Mouse (Mus musculus) induced T-regulatory cell, adult 2 months (primary cell): ENCODE measurements around the gene Mindy1.

ENCODE experiments used
- DNase-seq: peaks from one replicate; pipeline ENCODE4 v3.0.0-alpha.2; 2012; ENCODE audit warnings: low read depth

The Mindy1 gene

DNA sequence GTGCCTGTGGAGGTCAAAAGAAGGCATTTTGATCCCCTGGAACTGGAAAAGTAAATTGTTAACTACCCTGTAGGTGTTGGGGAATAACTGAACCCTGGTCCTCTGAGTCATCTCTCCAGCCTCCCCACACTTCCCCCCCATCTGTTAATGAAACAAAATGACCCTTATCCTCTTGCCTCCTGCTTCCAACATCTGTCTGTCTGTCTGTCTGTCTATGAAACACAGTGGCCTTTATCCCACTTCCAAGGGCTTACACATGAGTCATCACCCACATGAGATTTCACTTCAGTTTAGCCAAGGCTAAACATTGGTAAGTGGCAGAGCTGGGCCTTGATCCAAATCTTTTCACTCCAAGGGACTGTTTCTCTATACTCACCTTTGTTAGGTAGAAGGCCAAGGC lies 13.3 kb upstream of the Mindy1 start:
- DNase-seq = no peak

DNA sequence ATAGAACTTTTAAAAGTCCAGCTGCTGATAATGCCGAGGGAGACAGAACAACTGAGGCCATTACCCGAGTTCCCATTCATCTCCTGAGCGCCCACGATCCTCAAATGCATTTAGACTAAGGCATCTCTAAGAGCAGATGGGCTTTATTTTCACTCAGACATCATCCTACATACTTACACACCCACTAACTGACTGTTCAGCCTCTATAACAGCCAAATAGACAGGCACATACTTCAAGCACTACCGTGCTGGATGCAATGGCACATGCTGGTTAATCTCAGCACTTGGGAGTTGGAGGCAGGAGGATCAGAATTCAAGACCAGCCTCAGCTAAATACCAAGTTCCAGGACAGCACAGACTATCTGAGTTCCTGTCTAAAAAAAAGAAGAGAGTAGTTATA lies 11.4 kb upstream of the Mindy1 start:
- no peak for DNase-seq

DNA sequence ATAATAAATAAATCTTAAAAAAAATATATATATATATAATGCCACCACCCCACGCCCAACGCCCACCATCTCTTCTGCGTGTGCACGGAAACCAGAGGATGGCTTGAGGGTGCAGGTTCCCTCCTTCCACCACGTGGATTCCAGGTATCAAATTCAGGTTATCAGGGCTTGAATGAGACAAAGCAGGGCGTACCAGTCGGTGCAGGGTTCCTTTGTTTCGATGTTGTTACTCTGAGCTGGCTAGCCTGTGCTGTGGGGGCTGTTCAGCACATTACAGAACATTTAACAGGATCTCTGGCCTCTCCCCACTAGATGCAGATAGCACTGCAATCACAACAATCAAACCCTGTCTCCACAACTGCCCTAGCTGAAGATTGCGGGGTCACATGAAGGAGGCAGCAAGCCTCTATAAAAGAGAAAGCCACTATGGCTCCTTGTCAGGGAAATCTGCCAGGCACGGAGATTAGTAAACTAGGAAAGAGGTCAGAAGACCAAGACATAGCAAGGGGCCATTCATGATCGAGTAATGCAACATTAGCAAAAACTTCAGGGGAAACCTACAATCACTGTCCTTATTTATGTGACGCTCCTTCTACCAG lies 10.3 kb upstream of the Mindy1 start:
- no peak for DNase-seq

DNA sequence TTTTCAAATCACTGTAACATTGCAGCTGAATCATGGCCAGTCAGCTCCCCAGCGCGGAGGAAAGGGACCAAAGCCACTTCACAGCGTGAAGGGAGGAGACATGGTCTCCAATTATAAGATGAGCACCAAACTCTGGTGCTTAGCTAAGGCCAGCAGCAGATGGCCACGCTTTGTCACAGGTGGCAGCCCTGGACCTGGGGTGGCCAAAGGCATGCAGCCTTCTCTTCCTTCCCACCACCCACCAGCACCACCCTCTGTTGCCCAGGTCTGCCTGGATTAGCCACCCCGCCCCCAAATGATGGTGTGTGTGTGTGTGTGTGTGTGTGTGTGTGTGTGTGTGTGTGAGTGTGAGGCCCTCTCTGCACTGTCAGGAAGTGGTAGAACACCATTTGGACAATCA lies 7.7 kb upstream of the Mindy1 start:
- no peak for DNase-seq

DNA sequence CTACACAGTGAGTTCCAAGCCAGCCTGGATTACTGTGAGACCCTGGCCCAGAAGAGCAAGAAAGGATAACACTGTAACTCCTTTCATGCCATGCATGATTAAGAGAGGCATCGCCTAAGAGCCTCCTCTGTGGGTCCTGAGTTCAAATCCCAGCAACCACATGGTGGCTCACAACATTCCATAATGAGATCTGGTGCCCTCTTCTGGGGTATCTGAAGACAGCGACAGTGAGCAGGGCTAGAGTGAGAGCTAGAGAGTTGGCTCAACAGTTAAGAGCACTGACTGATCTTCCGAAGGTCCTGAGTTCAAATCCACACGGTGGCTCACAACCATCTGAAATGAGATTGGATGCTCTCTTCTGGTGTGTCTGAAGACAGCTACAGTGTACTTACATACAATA lies 6.7 kb upstream of the Mindy1 start:
- DNase-seq = no peak

DNA sequence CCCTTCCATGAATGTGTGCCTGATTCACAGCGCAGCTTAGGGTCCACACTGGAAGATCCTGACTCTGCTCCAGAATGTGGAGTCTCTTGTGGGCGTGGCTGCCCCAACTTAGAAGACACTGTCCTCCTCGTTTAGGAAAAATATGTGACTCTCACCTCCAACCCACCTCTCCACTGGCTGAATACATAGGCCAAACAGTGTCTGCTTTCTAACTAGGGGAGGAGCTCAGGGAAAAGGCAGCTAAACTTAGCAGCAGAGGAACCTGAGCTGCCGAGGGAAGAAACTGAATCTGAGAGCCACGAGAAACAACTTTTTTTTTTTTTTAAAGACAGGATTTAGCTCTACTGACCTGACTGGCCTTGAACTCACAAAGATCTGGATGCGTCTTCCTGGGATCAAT lies 6.0 kb upstream of the Mindy1 start:
- DNase-seq = no peak

DNA sequence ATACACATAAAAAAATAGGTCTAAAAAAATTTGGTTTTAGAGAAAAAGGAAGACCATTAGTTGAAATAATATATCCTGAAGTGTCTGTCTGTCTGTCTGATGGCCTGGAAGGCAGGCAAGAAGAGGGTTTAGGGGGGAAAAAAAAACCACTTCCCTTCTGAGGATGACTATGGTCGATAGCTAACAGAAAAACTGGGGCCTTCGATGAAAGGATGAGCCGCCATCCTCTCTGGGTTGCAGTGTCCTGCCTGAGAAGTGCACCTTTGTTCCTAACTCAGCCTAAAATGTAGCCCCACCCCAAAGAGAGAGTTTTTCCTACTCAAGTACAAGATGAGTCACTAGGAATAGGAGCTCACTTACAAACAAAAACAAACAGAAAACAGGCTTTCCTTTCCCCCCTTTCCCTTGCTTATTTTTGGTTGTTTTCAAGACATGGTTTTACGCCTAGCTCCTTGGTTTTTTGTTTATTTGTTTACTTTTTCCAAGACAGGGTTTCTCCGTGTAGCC lies 4.7 kb upstream of the Mindy1 start:
- no peak for DNase-seq

DNA sequence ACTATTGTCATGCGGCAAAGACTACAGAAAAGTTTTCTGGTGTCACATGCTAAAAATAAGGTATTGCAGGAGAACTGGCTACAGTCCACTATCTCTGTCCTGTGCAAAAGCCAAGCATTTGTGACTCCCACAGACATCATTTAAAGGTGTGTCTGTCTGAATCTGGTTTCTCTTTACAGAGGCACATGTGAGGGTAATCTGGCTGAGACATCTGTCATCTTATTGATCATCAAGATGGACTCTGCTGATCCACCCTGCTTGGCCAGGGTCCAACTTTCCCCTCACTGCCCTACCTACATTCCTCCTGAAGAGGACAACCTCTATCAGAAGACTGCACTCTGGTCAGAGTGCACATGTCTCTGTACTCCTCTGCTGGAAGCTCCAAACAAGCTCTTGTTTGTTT lies 4.0 kb upstream of the Mindy1 start:
- DNase-seq = no peak

DNA sequence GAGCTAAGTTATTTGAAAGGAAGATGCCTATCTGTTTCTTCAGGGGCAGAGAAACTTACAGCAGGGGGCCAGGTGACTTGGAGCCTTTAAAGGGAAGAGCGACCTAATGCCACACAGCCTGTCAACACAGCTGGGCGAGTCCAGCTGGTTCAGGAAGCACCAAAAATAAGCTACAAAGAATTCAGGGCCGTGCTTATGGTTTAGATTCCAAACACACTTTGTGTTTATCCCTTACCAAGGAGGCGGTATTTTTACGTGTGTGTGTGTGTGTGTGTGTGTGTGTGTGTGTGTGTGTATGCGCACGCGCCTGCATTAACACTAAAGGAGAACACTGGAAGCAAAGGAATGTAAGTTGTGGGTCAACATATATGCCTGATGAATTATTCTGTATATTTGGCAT lies 398 bp upstream of the Mindy1 start:
- DNase-seq = peak; percentile 52

DNA sequence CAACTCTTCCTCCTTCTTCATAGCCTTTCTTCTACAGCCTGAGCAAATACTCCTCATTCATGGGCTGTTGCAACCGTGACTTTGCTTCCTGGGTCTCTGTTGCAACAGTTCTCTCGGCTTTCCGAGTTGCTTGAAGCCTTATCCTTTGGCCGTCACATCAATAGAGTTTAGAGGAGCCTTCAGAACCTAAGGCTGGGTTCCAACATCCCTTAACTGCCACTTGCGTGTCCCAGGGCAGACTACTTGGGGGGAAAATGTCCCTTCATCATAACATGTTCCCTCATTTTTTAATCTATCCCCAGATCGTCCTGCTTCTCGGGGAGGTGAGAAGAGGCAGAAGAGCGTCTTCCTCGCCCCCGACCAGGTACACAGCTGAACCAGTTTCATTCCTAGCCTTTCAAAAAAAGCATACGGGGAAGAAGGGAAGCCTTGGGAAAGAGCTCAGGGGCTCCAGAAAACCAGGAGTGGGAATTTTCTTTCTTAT lies 1.3 kb downstream of the Mindy1 start:
- no peak for DNase-seq

DNA sequence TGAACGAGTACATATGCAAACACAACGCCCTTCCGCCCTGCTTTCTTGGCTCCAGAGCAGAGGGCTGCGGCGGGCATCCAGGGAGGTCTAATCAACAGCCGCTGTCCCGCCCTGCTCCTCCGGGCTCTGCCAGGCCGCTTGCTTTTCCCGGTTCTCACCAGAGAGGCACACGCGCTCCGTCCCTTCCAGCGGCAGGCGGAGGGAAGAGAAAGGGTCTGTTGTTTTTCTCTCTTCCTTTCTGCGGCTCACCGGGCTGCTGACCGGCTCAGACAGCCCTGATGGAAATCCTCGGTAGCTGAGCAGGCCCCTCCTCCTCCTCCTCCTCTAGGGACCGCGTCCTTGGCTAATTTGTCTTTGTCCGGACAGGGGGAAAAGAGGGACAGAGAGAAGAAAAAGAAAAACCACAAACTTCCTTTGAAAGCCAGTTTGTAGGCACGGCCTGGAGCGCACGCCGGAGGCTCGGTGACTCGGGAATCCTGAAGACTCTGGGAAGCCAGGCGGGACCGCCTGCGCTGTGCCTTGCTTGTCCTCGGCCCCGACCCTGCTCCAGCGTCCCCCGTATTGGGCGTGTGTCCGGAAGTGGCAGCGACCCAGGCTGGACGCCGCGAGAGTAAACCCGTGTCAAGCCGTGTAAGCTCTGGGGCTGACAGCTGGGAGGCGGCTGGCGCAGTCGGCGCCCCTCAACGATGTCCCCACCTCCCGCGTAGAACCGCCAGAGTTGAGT lies 1.9 kb downstream of the Mindy1 start:
- peak; percentile 70 for DNase-seq

DNA sequence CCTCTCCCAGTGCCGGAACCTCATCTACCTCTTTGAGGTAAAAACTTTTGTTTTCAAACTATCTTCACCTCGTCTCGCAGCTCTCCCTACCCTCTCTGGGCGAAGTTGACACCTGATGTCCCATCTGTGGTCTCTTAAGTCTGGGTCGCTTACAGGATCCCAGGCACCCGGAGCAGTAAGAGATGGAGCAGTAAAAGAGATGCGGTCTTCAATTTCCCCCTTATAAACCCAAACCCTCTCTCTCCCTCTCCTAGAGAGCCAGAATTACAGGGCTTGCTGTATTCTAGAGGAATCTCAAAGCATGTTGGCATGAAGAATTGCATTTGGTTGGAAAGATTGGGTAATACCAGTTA lies 2.4 kb downstream of the Mindy1 start:
- DNase-seq = no peak

DNA sequence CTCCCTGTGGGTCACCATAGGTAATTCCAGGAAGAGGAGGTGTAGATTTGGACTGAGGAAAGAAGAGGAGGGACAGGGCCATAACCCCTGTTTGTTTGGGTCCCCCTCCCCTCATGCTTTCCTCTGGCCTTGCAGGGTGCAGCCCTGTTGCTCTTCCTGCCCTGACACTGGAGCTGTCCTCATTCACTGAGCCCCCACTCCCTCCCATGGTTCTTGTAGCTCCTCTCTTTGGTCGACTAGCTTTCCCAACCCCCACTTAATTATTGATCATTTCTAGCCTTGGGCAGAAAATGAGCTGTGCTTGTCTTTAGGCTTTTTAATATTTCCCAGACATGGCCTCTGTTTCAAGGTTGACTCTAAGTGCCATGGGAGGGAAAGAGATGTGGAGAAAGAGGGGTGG lies 2.9 kb downstream of the Mindy1 start:
- DNase-seq = no peak

DNA sequence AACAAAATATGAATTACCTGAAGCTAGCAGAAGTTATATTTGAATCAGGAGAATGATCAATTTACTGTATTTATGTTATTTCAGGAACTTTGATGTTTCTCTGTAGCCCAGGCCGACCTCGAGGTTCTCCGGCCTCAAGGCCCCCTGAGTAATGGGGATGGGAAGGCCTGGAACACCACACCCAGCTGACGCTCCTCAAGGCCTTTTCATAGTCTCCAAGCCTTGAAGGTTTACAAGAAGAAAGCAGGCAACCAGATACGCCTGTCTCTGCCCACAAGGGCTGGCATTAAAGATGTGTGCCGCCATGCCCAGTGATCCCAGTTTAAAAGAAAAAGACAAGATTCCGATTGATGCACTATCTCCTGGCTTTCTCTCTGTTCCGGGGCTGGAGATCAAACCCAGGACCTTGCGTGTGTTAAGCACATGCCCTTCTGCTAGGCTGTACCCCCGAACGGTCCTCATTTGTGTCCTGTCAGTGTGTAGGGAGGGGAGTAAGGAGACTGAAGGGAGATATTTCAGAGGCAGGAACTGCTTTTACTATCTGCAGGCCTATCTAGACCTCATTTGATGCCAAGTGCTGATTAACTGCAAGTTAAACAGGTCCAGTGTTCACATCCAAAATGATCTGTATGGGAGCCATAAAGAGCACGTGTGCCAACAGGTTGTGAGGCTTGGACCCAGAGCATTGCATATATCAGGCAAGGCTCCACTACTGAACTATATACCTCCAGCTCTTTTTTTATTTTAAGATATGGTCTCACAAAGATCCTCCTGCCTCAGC lies 3.5 kb downstream of the Mindy1 start:
- DNase-seq = no peak

DNA sequence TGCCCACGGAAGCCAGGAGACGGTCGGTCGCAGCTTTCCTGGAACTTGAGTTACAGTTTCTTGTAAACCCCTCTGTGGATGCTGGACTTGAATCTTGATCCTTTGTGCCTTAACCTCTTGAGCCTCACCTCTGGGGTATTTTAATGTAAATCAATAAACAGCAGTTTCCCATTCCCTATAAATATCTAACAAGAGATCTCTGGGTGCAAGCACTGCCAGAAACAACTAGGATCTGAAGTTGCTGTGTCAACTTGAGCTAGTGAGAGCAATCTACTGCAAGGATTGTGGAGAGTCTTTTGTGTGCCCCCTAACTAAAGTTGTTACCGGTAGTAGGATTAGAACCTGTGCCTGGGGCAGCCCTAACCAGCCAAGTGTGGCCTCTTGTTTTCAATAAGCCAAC lies 4.2 kb downstream of the Mindy1 start:
- no peak for DNase-seq

DNA sequence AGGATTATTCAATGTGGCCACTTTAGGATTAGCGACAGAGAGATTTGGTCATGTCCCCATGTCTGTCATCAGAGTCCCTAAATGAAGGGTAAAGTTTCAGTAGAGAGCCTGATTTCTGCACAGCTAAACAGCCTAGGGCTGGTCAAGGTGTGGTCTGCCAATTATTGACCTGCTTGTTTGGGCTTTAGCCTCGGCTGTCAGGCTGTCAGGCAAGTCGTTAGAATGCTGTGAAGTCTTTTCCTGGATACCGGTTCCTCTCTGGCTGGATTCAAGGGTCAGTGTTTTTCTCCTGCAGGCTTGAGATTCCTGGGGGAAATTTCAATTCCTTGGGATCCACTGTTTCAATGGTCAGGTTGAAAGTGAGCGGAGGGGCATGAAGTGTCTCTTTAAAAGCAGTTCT lies 4.9 kb downstream of the Mindy1 start:
- no peak for DNase-seq

DNA sequence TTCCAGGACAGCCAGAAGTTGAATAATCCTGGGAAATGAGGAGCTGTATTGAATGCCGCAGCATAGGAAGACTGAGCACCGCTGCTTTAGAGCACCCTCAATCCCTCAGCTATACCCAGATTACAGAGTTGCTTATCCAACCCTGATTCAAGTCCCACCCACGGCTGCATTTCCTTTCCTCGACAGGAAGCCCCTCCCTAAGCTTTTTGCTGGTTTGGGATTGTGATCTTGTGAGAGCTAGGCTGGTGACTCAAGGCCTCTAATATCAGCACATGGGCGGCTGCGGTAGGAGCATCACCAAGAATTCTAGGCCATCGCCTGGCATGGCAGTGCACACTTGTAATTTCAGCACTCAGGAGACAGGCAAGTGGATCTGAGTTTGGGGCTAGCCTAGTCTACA lies 5.4 kb downstream of the Mindy1 start:
- no peak for DNase-seq

DNA sequence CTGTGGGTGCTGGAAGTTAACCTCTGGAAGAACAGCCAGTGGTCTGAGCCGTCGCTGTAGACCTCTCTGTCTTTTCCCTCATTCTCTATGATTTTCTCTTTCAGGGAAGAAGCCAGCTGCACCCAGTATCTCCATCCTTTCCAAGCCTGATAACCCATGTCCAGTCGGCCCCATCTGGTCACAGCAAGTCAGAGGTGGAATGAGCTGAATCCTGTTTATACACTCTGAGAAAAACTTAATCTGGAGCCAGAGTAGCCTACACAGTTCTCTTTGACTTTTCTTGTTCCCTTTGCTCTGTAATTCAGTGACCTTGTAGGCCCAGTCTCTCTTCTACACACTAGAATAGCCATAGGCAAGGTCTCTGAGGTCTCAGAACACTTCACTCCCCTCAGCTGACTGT lies 6.4 kb downstream of the Mindy1 start:
- DNase-seq = no peak

DNA sequence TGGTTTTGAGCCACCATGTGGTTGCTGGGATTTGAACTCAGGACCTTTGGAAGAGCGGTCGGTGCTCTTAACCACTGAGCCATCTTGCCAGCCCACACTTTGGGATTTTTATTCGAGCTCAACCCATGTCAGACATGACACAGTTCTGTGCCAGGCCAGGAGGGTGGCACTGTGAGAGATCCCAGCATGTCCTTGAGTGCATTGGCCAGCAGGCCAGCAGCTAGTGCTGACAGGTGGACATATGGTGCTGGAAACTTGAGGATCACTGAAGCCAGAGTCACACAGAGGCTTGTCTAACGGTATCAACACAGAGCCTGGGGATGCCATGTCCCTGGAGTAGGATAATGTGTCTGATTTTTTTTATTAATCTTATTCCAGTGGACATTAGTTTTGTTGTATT lies 8.3 kb downstream of the Mindy1 start:
- DNase-seq = no peak

DNA sequence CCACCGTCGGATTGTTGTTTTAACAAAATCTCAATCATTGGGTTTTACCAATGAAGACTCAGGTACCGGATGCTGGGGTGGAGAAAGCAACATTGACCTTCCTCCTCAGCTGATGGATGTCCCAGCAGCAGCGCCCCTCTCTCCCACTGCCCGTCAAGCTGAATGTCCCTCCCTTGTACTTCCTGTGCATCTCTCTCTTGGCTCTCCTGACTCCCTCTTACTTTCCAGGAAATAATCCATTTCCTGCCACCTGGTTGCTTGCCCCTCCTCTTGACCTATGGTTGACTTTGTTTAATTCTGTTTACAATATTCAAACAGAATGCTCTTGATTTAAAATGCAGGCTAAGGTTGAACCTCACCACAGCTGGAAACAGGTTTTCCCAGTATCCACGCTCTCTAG lies 9.0 kb downstream of the Mindy1 start:
- DNase-seq = no peak

DNA sequence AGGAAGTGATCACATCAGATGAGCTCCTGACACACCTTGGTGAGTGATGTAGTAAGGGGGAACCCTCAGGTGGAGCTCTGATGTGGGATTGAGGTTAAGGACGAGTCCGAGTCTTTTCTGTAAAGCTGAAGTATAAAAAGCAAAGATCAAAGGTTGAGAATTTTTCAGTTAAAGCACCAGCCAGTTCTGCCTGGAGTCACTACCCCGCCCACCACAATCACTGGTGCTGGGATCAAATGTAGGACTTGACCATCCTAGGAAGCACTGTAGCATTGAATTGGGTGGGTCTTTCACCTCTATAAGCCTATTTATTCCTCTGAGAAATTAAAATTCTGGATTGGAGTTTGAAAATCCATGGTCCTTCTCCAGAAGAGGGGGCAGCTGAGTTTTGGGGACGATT lies 9.9 kb downstream of the Mindy1 start:
- no peak for DNase-seq

DNA sequence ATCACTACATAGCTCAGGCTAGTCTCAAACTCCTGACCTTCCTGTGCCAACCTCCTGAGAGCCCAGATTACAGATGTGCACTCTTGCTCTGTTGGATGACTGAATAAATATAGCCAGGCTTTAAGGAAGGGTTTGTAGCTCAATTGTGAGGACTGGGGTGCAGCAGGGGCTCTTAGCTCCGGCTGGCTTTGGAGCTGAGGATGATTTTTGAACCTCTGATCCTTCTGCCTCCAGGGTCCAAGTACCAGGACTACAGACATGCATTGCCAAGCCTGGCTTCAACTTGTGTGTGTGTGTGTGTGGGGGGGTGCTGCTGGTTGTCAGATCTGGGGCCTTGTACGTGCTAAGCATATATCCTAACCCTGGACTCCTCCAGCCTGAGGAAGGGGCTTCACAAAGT lies 11.8 kb downstream of the Mindy1 start:
- no peak for DNase-seq

DNA sequence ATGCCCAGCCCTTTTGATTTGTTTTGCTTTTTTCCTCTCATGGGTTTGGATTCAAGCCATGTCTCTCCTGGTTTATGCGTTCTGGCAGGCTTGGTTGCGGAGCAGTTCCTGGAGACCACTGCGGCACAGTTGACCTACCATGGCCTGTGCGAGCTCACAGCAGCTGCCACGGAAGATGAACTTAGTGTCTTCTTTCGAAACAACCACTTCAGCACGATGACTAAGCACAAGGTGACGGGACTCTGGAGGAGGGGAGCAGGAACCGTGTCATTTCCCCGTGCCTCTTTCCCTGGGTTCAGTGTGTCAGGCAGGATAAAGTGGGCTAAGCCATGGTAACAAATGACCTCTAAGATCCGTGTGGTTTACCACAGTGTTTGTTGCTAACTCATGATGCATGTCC lies 12.4 kb downstream of the Mindy1 start:
- no peak for DNase-seq
